Mouse (Mus musculus): Measurements from ENCODE around the gene Bnipl.

Bnipl gene

DNA sequence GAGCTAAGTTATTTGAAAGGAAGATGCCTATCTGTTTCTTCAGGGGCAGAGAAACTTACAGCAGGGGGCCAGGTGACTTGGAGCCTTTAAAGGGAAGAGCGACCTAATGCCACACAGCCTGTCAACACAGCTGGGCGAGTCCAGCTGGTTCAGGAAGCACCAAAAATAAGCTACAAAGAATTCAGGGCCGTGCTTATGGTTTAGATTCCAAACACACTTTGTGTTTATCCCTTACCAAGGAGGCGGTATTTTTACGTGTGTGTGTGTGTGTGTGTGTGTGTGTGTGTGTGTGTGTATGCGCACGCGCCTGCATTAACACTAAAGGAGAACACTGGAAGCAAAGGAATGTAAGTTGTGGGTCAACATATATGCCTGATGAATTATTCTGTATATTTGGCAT, 29.8 kb upstream of the Bnipl start:
- peak; percentile 18 for DNase-seq (ENCODE audit: low spot score)

- no peak for DNase-seq (ENCODE audit: low spot score)
These were observed 26.2 kb upstream of the Bnipl start for GRCm38 (mm10) chr3:95277149-95277551.

GRCm38 (mm10) chr3:95276428-95276934, 25.5 kb upstream of the Bnipl start:
- DNase-seq (ENCODE audit: low spot score) = no peak

- DNase-seq (ENCODE audit: low spot score) = no peak
These were observed 24.2 kb upstream of the Bnipl start for GRCm38 (mm10) chr3:95275161-95275560.

GRCm38 (mm10) chr3:95274453-95274852, 23.5 kb upstream of the Bnipl start:
- no peak for DNase-seq (ENCODE audit: low spot score)

DNA sequence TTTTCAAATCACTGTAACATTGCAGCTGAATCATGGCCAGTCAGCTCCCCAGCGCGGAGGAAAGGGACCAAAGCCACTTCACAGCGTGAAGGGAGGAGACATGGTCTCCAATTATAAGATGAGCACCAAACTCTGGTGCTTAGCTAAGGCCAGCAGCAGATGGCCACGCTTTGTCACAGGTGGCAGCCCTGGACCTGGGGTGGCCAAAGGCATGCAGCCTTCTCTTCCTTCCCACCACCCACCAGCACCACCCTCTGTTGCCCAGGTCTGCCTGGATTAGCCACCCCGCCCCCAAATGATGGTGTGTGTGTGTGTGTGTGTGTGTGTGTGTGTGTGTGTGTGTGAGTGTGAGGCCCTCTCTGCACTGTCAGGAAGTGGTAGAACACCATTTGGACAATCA, 22.5 kb upstream of the Bnipl start:
- no peak for DNase-seq (ENCODE audit: low spot score)

DNA sequence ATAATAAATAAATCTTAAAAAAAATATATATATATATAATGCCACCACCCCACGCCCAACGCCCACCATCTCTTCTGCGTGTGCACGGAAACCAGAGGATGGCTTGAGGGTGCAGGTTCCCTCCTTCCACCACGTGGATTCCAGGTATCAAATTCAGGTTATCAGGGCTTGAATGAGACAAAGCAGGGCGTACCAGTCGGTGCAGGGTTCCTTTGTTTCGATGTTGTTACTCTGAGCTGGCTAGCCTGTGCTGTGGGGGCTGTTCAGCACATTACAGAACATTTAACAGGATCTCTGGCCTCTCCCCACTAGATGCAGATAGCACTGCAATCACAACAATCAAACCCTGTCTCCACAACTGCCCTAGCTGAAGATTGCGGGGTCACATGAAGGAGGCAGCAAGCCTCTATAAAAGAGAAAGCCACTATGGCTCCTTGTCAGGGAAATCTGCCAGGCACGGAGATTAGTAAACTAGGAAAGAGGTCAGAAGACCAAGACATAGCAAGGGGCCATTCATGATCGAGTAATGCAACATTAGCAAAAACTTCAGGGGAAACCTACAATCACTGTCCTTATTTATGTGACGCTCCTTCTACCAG, 19.9 kb upstream of the Bnipl start:
- no peak for DNase-seq (ENCODE audit: low spot score)

DNA sequence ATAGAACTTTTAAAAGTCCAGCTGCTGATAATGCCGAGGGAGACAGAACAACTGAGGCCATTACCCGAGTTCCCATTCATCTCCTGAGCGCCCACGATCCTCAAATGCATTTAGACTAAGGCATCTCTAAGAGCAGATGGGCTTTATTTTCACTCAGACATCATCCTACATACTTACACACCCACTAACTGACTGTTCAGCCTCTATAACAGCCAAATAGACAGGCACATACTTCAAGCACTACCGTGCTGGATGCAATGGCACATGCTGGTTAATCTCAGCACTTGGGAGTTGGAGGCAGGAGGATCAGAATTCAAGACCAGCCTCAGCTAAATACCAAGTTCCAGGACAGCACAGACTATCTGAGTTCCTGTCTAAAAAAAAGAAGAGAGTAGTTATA, 18.8 kb upstream of the Bnipl start:
- no peak for DNase-seq (ENCODE audit: low spot score)

- DNase-seq (ENCODE audit: low spot score) = no peak
These were observed 16.9 kb upstream of the Bnipl start for GRCm38 (mm10) chr3:95267855-95268254.

DNA sequence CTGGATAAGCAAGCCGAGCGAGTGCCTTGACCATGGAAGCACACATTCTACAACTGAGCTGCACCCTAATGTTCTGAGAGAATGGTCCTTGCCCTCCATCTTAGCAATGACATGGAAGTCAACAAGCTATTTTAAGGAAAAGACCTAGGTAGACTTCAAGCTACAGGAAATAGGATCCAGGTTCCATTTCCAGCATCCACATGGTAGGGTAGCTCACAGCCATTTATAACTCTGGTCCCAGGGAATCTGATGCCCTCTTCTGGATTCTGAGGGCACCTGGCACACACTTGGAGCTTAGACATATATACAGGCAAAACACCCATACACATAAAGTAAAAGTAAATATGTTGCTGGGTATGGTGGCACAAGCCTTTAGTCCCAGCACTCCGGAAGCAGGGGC, 15.1 kb upstream of the Bnipl start:
- DNase-seq (ENCODE audit: low spot score) = no peak

- DNase-seq (ENCODE audit: low spot score) = no peak
These were observed 13.7 kb upstream of the Bnipl start for GRCm38 (mm10) chr3:95264724-95265123.

GRCm38 (mm10) chr3:95263089-95263739, 12.2 kb upstream of the Bnipl start:
- DNase-seq (ENCODE audit: low spot score) = peak; percentile 88

GRCm38 (mm10) chr3:95261975-95262374, 11.0 kb upstream of the Bnipl start:
- no peak for DNase-seq (ENCODE audit: low spot score)

DNA sequence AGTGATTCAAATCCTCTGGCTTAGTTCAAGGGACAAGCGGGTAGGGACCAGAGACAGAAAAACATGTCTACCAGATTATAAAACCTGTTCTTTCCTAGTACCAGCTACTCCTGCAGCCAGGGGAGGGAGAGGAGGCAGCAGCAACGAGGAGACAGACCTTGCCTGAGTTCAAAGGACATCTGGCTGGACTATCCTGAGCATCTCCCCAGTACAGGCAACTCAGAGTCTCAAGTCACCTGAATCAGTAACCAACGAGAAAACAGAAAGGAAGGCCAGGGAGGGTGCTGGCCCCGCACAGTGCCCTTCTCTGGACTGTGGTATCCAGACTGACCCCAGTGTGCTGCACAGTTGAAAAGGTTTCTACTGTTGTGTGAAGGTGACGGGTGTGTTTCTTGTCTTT, 5.9 kb upstream of the Bnipl start:
- DNase-seq (ENCODE audit: low spot score) = no peak

GRCm38 (mm10) chr3:95250361-95250760, 632 bp downstream of the Bnipl start:
- no peak for DNase-seq (ENCODE audit: low spot score)

GRCm38 (mm10) chr3:95247660-95248336, 3.2 kb downstream of the Bnipl start:
- DNase-seq (ENCODE audit: low spot score) = no peak

DNA sequence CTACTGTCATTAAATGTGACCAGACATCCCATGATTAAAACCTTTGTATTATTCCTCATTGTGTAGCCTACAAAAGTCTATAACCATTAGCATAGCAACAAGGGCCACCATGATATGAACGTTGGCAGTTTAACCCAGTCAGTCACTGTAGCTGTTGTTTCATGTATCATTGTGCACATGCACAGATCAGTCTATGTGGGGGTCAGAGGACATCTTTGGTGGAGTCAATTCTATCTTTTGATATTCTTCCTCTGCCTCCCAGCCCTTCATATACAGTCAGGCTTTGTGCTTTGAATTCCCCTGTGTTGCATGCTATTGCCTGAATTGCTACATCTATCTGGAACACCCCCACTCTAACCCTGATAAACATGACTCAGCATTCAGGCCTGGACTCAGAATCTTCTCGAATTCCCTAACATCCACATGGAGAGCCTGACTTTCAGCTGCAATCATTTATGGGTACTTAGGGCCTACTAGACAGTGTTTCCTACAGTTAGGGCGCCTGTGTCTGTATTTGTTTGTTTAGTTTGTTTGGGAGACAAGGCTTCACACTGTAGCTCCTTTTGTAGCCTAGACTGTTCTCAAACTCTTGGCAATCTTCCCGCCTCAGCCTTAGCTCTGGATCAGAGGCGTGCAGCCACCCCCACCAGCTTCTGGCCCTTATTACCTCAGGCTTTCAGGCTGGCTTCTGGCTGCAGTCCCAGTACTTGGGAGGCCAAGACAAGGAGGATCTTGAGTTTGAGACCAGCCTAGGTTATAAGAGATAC, 4.3 kb downstream of the Bnipl start:
- DNase-seq (ENCODE audit: low spot score) = no peak

- DNase-seq (ENCODE audit: low spot score) = no peak
These were observed 7.9 kb downstream of the Bnipl start for GRCm38 (mm10) chr3:95243086-95243485.

DNA sequence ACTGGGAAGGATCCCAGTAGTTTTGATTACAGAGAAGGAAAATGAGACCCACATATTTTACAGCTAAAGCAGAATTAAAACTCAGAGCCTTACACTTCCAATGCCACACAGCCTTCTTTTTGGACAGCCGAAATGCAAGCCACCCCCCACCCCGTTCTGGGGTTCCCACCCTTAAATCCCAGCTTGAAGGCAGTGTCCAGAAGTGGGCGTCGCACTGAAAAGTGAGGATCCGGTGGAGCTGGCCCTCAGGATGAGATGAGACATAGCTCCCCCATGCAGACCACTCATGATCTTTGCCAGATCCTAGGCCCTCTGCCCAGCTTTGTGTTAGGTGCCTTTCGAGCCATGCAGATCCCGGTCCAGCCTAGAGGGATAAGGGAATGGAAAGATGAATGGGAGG, 9.5 kb downstream of the Bnipl start, which contains the start of gene Gm128:
Gene Gm128 (minus strand): TSS at position 101 of the 400 bp plus-strand sequence.
- no peak for DNase-seq (ENCODE audit: low spot score)

GRCm38 (mm10) chr3:95240900-95241299, 10.1 kb downstream of the Bnipl start:
- no peak for DNase-seq (ENCODE audit: low spot score)

DNA sequence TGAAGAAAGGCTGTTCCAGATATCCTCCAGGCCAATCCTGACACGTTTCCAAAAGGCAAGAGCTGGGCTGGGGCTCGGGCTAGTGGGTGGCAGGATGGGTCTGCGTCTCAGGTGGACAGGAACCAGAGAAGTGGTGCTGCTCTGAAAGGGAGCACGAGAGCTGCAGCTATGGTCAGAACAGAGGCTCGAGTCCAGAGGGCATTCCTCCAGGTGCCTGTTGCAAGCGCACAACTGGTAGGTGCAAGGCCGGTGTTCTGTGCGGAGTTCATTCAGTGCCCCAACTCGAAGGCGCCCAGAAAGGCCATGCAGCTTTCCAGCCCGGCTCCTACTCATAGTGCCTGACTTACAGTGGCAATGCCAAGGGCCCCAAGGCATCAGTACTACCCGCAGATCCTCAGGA, 11.0 kb downstream of the Bnipl start:
- no peak for DNase-seq (ENCODE audit: low spot score)

DNA sequence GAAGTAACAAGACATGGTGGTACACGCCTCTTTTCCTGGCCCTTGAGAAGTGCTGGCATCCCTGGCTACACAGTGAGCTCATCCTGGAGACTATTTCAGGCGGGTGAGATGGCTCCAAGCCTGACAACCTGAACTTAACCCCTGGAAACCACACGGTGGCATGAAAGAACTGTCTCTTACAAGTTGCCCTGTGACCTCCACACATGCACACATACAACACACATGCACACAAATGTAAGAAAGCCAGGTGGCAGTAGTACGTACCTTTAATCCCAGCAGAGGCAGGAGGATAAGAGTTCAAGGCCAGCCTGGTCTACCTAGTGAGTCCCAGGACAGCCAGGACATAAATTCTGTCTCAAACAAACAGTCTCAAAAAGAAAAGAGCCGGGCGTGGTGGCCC, 12.0 kb downstream of the Bnipl start:
- no peak for DNase-seq (ENCODE audit: low spot score)

Data from embryo, embryonic 10 days (tissue).